Mouse (Mus musculus): ENCODE measurements around the gene Mroh3.

Gene Mroh3

GRCm38 (mm10) chr1:136212803-136213202 lies at the start of gene Mroh3:
Gene Mroh3 (minus strand): TSS chr1:136212828.
- no peak for DNase-seq (ENCODE audit: low spot score)

GRCm38 (mm10) chr1:136260635-136261238 lies 48.1 kb upstream of the Mroh3 start, which contains the start of gene Gpr25:
Gene Gpr25 (minus strand): TSS chr1:136260873.
- DNase-seq (ENCODE audit: low spot score): no peak

- DNase-seq (ENCODE audit: low spot score): peak; percentile 64
Observed at GRCm38 (mm10) chr1:136259893-136260634, 47.4 kb upstream of the Mroh3 start.

- DNase-seq (ENCODE audit: low spot score): peak; percentile 12
Observed at GRCm38 (mm10) chr1:136259543-136259892, 46.9 kb upstream of the Mroh3 start.

- no peak for DNase-seq (ENCODE audit: low spot score)
Observed at GRCm38 (mm10) chr1:136258495-136258894, 45.9 kb upstream of the Mroh3 start.

GRCm38 (mm10) chr1:136255657-136256056 lies 43.0 kb upstream of the Mroh3 start:
- DNase-seq (ENCODE audit: low spot score): no peak

- DNase-seq (ENCODE audit: low spot score): no peak
Observed at GRCm38 (mm10) chr1:136255174-136255573, 42.5 kb upstream of the Mroh3 start.

GRCm38 (mm10) chr1:136254503-136255065 lies 42.0 kb upstream of the Mroh3 start:
- no peak for DNase-seq (ENCODE audit: low spot score)

- DNase-seq (ENCODE audit: low spot score): no peak
Observed at GRCm38 (mm10) chr1:136253472-136253871, 40.8 kb upstream of the Mroh3 start.

GRCm38 (mm10) chr1:136249662-136250061 lies 37.0 kb upstream of the Mroh3 start:
- no peak for DNase-seq (ENCODE audit: low spot score)

- DNase-seq (ENCODE audit: low spot score): no peak
Observed at GRCm38 (mm10) chr1:136247393-136247792, 34.8 kb upstream of the Mroh3 start.

GRCm38 (mm10) chr1:136244469-136244868 lies 31.8 kb upstream of the Mroh3 start:
- no peak for DNase-seq (ENCODE audit: low spot score)

- DNase-seq (ENCODE audit: low spot score): no peak
Observed at GRCm38 (mm10) chr1:136241801-136242200, 29.2 kb upstream of the Mroh3 start.

- DNase-seq (ENCODE audit: low spot score): no peak
Observed at GRCm38 (mm10) chr1:136238495-136238894, 25.9 kb upstream of the Mroh3 start.

- DNase-seq (ENCODE audit: low spot score): no peak
Observed at GRCm38 (mm10) chr1:136234595-136235092, 22.0 kb upstream of the Mroh3 start.

- peak; percentile 89 for DNase-seq (ENCODE audit: low spot score)
Observed at GRCm38 (mm10) chr1:136233892-136234594, 21.4 kb upstream of the Mroh3 start, which contains the start of gene Inava. Gene Inava (minus strand): TSS chr1:136234264.

GRCm38 (mm10) chr1:136232986-136233790 lies 20.6 kb upstream of the Mroh3 start:
- peak; percentile 43 for DNase-seq (ENCODE audit: low spot score)

GRCm38 (mm10) chr1:136232285-136232926 lies 19.8 kb upstream of the Mroh3 start:
- DNase-seq (ENCODE audit: low spot score): peak; percentile 29

- peak; percentile 78 for DNase-seq (ENCODE audit: low spot score)
Observed at GRCm38 (mm10) chr1:136231596-136231995, 19.0 kb upstream of the Mroh3 start.

- peak; percentile 72 for DNase-seq (ENCODE audit: low spot score)
Observed at GRCm38 (mm10) chr1:136230201-136230600, 17.6 kb upstream of the Mroh3 start.

- peak; percentile 80 for DNase-seq (ENCODE audit: low spot score)
Observed at GRCm38 (mm10) chr1:136229040-136229373, 16.4 kb upstream of the Mroh3 start.
